Mouse (Mus musculus): ENCODE measurements around the gene Unc93b1.
"Not testable (repeated sequence)": the region's sequence is repeated elsewhere in the genome, so short reads cannot be mapped to it uniquely, and the experiment has no call there.

The Unc93b1 gene

DNA sequence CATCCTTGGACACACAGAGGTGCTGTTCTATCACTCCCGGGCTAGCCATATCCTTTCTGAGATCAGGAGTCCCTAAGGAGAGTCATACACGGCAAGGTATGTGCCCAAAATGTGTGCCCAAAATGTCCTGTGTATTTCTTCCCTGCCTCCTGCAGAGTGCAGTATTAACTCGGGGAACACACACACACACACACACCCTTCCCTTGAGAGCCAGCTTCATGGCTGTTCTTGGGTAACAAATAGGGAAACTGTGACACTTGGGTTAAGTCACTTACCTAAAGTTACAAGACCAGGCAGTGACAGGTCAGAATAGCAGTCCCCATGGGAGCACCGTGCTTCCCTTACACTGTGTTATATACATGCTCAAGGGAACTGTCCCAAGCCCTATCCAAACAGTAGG is 29.0 kb downstream of the Unc93b1 start:
- in situ Hi-C loops (cut with MboI; ENCODE audit: low pct_unique_long_range_greater_than_20kb in 1 of 2, low sequenced_read_pairs in 2 of 2, unreplicated experiment in 1 of 2): no loop called here

- in situ Hi-C loops (cut with MboI; ENCODE audit: low pct_unique_long_range_greater_than_20kb in 1 of 2, low sequenced_read_pairs in 2 of 2, unreplicated experiment in 1 of 2): no loop called here
Measured at GRCm38 (mm10) chr19:3966330-3967075, 31.5 kb downstream of the Unc93b1 start.

GRCm38 (mm10) chr19:3967258-3967657 is 32.3 kb downstream of the Unc93b1 start:
- in situ Hi-C loops (cut with MboI; ENCODE audit: low pct_unique_long_range_greater_than_20kb in 1 of 2, low sequenced_read_pairs in 2 of 2, unreplicated experiment in 1 of 2): no loop called here

DNA sequence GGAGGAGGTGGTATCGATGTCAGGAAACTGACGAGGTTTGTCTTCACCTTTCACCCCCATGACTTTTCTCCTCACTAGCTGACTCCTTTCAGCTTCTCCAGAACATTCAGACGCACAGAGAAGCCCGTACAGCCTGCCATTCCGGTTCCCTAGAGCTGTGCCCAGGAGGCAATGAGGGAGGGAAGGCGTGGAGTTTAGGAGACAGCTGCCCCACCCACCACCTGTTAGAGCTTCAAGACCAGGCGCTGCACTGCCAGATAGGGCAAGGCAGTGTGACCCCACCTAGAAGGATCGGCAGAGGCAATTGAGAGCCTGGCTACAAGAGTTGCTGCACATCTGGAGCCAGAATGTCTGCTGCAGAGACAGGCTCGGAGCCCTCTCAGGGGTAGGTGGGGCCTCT is 37.2 kb downstream of the Unc93b1 start, which contains the start of gene Aldh3b2:
Gene Aldh3b2, plus strand, starts transcription at position 100 of the 400 bp plus-strand sequence.
- in situ Hi-C loops (cut with MboI; ENCODE audit: low pct_unique_long_range_greater_than_20kb in 1 of 2, low sequenced_read_pairs in 2 of 2, unreplicated experiment in 1 of 2): no loop called here

DNA sequence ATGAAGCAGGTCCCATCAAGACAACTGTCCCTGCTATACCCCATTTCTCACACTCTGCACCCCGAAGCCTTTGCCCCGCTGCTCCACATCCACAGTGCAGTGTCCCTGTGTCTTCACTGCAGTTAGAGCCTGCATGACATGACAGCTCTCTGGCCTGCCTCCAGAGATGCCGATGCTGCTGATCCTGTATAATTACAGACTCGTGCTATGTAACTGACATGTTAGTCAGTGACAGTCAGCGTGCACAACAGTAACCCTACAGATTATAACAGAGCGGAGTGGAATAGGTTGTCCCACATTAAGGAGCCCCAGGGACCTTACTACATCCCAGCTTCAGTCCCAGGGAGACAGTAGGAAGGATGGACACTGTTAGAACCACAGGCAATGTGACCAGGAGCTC is 39.6 kb downstream of the Unc93b1 start:
- in situ Hi-C loops (cut with MboI; ENCODE audit: low pct_unique_long_range_greater_than_20kb in 1 of 2, low sequenced_read_pairs in 2 of 2, unreplicated experiment in 1 of 2): not testable (repeated sequence)

DNA sequence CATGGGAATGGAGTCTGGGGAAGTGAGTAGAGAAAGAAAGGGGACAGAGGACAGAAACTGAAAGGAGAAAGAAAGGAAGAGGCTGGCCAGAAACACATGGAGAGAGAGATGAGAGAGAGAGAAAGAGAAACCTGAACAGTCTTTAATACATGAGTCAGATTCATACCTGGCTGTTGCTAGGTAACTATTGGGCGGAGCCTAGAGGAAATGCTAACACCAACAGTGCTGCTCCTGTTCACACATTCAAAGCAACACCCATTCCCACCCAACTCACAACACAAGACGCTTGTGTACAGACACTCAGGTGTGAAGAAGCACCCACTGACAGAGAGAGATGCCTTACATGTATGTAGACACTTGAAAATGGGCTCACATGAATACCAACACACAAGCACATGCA is 40.9 kb downstream of the Unc93b1 start:
- in situ Hi-C loops (cut with MboI; ENCODE audit: low pct_unique_long_range_greater_than_20kb in 1 of 2, low sequenced_read_pairs in 2 of 2, unreplicated experiment in 1 of 2): no loop called here

- in situ Hi-C loops (cut with MboI; ENCODE audit: low pct_unique_long_range_greater_than_20kb in 1 of 2, low sequenced_read_pairs in 2 of 2, unreplicated experiment in 1 of 2): no loop called here
Measured at GRCm38 (mm10) chr19:3980309-3980708, 45.3 kb downstream of the Unc93b1 start.

DNA sequence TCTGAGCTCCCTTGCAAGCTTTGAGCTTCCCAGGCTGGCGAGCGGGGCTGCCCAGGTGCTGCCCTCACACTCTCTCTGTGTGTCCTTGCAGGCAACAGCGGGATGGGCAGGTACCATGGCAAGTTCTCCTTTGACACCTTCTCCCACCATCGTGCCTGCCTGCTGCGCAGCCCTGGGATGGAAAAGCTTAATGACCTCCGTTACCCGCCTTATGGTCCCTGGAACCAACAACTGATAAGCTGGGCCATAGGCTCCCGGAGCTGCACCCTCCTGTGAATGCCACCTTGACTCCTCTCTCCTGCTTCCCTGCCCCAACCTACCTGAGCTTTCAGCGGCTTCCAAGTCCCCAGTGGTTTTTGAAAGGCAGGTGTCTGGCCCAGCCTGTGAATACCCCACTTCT is 45.9 kb downstream of the Unc93b1 start:
- in situ Hi-C loops (cut with MboI; ENCODE audit: low pct_unique_long_range_greater_than_20kb in 1 of 2, low sequenced_read_pairs in 2 of 2, unreplicated experiment in 1 of 2): no loop called here

DNA sequence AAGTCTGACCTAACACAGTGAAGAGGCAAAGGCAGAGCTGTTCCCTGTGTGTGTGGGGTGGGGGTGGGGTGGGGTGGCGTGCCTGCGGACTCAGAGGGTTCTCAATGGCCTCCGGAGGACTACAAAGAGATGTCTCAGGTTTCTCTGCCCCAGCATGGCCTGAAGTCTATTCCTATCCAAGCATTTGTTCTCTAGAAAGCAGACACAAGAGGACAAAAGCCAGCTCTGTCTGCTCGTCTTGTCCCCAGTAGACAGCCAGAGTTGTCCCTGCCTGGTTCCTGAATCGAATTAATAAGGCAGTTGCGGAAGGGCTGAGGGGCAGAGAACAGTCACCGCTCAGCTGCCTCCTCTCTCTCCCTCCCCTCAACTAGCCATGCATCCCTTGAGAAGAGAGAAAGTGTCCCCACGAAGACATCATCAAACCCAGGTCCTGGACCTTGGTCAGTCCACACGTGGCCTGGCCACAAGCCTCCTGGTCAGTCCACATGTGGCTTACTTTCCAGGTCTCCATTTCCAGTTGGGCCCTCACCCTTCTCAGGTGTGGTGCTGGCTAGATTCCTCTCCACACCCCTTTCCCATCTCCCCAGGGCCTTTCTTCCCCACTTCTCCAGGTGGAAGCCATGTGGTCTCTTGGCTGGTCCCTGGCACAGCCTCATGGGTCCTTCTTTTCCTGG is 48.7 kb downstream of the Unc93b1 start:
- in situ Hi-C loops (cut with MboI; ENCODE audit: low pct_unique_long_range_greater_than_20kb in 1 of 2, low sequenced_read_pairs in 2 of 2, unreplicated experiment in 1 of 2): no loop called here

DNA sequence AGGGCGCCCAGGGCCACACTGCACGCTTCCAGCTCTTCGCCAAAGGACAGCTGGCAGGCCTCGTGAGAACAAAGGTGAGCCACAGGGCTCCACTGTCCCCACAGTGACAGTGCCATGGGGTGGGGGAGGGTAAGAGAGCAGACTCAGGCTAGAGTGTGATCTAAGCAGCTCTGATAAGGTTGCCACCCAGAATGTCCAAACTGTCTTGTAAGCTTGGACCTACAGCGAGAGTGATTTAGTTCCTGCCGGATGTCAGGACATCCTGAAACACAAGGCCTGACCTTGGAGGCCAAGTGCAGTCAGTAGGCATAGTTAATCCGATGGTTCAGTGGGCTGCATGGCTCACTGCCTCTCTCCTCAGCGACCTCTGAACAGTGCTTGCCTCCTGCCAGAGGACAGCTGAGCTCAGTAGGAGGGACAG is 50.3 kb downstream of the Unc93b1 start:
- in situ Hi-C loops (cut with MboI; ENCODE audit: low pct_unique_long_range_greater_than_20kb in 1 of 2, low sequenced_read_pairs in 2 of 2, unreplicated experiment in 1 of 2): no loop called here

DNA sequence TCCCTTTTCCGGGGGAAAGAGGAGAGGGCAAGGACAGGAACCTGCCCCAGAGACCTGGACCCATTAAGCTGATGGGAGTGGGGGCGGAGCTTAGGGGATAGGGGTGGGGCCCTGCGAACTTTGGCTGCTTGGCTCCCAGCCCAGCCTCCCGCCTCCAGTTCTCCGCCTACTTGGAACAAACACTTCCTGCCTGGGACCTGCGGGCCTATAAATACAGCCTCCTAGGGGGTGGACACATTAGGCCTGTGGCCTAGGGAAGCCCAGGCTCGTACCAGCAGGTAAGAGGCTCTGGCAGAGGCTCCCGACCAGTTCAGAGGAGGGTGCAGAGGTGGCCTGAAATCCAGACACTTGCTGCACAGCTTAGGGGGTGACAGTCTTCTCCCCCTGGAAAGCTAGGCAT is 51.3 kb downstream of the Unc93b1 start, which contains the start of gene Acy3:
Gene Acy3, plus strand, starts transcription at position 237 of the 400 bp plus-strand sequence.
- in situ Hi-C loops (cut with MboI; ENCODE audit: low pct_unique_long_range_greater_than_20kb in 1 of 2, low sequenced_read_pairs in 2 of 2, unreplicated experiment in 1 of 2): no loop called here

DNA sequence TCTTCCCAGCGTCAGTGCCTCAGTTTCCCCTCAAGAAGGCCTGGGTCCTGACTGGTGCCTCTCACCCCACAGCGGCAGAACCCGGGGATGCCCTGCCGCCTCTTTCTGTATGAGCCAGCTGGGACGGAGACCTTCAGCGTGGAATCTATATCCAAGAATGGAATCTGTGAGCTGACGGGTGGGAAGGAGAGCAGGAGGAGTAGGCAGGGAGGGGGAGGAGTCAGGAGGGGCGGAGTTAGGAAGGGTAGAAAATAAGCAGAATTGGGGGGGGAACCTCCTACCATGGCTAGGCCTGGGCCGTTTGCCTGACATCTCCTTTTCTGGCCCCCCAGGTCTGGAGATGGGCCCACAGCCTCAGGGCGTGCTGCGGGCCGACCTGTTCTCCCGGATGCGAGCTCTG is 53.1 kb downstream of the Unc93b1 start:
- in situ Hi-C loops (cut with MboI; ENCODE audit: low pct_unique_long_range_greater_than_20kb in 1 of 2, low sequenced_read_pairs in 2 of 2, unreplicated experiment in 1 of 2): no loop called here

- in situ Hi-C loops (cut with MboI; ENCODE audit: low pct_unique_long_range_greater_than_20kb in 1 of 2, low sequenced_read_pairs in 2 of 2, unreplicated experiment in 1 of 2): no loop called here
Measured at GRCm38 (mm10) chr19:3988750-3989149, 53.8 kb downstream of the Unc93b1 start.

GRCm38 (mm10) chr19:3990804-3991203 is 55.8 kb downstream of the Unc93b1 start:
- in situ Hi-C loops (cut with MboI; ENCODE audit: low pct_unique_long_range_greater_than_20kb in 1 of 2, low sequenced_read_pairs in 2 of 2, unreplicated experiment in 1 of 2): no loop called here

DNA sequence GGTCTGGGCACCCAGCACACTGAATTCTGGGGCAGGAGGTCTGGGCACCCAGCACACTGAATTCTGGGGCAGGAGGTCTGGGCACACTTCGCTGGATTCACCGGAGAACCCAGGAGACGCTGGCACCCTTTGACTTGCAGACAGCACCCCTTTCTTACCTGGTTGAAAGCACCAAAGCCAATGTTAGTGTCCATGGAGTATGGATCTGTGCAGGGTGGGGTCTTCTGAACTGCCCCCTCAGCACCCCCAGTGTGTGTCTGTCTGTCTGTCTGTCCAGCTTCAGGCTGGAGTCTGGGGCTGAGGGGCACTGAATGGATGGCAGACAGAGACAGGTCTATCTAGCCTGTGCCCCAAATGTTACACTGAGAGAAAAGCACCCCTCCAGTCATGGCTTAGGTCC is 56.6 kb downstream of the Unc93b1 start:
- in situ Hi-C loops (cut with MboI; ENCODE audit: low pct_unique_long_range_greater_than_20kb in 1 of 2, low sequenced_read_pairs in 2 of 2, unreplicated experiment in 1 of 2): no loop called here

- in situ Hi-C loops (cut with MboI; ENCODE audit: low pct_unique_long_range_greater_than_20kb in 1 of 2, low sequenced_read_pairs in 2 of 2, unreplicated experiment in 1 of 2): no loop called here
Measured at GRCm38 (mm10) chr19:3991966-3992365, 57.0 kb downstream of the Unc93b1 start.

DNA sequence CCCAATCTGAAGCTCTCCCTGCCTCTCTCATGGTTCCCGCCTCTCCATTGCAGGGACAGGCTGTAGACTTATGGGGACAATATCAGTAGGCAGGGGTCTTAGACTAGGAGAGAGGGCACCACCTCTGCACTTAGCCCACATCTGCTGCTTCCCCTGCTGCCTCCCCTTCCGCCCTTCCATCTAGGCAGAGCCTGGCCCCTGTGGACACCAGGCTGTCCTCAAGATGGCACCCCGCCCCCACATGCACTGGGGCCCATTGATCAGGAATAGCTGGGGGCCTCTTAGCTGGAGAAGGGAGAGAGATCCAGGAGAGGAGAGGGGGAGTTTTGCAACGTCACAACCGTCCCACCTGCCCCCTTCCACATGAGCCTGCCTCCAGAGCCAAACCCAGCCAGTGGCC is 57.4 kb downstream of the Unc93b1 start, which contains the start of gene Tbx10:
Gene Tbx10, plus strand, starts transcription at position 337 of the 400 bp plus-strand sequence.
- in situ Hi-C loops (cut with MboI; ENCODE audit: low pct_unique_long_range_greater_than_20kb in 1 of 2, low sequenced_read_pairs in 2 of 2, unreplicated experiment in 1 of 2): no loop called here

- in situ Hi-C loops (cut with MboI; ENCODE audit: low pct_unique_long_range_greater_than_20kb in 1 of 2, low sequenced_read_pairs in 2 of 2, unreplicated experiment in 1 of 2): no loop called here
Measured at GRCm38 (mm10) chr19:3994932-3995331, 59.9 kb downstream of the Unc93b1 start.

DNA sequence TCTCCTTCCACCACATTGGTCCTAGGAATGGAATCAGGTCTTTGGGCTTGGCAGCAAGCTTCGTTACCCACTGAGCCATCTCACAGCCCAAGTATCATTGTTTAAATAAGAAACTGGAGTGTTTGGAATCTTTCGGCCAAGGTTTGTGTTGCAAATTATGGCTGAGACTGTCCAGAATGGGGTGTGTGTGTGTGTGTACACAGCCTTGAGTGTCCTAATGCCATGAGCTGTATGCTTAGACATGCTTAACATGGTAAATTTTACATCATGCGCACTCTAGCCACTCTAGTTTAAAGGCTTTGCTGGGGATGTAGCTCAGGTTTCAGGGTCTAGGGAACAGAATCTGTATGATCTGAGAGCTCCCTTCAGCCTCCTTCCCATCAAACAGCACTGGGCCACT is 60.5 kb downstream of the Unc93b1 start:
- in situ Hi-C loops (cut with MboI; ENCODE audit: low pct_unique_long_range_greater_than_20kb in 1 of 2, low sequenced_read_pairs in 2 of 2, unreplicated experiment in 1 of 2): no loop called here

GRCm38 (mm10) chr19:3996106-3996505 is 61.1 kb downstream of the Unc93b1 start:
- in situ Hi-C loops (cut with MboI; ENCODE audit: low pct_unique_long_range_greater_than_20kb in 1 of 2, low sequenced_read_pairs in 2 of 2, unreplicated experiment in 1 of 2): no loop called here
